ENCODE assay signal across 9 mouse cellular contexts in the genomic region with DNA sequence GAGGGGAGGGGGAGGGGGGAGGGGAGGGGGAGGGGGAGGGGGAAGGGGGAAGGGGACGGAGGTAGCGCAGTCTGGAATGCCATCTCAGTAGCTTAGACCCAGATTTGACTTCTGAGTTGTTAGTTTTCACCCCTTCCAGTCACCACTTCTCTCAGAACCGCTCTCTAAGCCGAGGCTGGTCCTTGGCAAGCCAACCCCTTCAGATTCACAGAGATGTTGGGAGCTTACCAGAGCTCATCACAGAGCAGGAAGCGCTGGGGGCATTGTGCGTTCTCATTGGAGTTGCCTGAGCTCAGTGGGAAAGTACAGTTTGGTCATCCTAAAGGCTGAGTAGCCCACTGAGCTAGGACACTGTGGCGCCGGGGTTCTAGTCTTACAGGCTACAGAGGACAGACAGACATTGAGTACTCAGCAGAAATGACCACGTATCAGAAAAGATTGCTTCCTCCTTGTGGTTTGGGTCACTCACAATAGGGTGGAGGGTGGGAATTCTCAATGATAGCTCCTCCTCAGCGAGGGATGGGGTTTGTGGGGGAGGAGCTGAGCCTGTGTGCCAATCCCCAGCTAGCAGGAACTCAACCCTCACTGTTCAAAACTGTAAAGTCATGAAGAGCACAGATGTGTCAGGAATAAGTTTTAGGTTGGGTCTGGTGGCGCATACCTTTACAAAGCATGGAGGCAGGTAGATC. TPM values are rescaled to one million over a fixed set of nuclear protein-coding genes. Genes with fewer than 3 reads are reported as not detected.
DNase-seq lines count a peak whose midpoint lies in the region; ATAC-seq lines count a peak whose summit lies in the region.
"Had no signal": no experiment of that assay in that cellular context is flagged by ENCODE, and none has a peak within 500 bp of the region (broad histone marks: within the 10 kb centered on the region; RNA-seq: fewer than 3 reads in every experiment).

No protein-coding gene starts in this region.

- peaks cover 39% of the 10 kb centered on the region for H3K4me1 ChIP-seq in liver, embryonic 13.5 days (replicated peaks)

- peak overlapping the region; percentile 38; the same call in 1 of the 2 replicates for H3K4me2 ChIP-seq in liver, embryonic 13.5 days
- H3K4me2 ChIP-seq: limb, embryonic 12.5 days had no signal

- H3K27me3 ChIP-seq in liver, embryonic 13.5 days, result no peaks in the 10 kb centered on the region
- H3K27me3 ChIP-seq: limb, embryonic 12.5 days had no signal

- peaks cover 14% of the 10 kb centered on the region; the same call in 1 of the 2 replicates for H3K36me3 ChIP-seq in liver, embryonic 13.5 days
- H3K36me3 ChIP-seq: limb, embryonic 12.5 days had no signal

- peak; percentile 38 for DNase-seq in testis, postnatal 10 days (ENCODE audit: low spot score)
- DNase-seq in testis, postnatal 14 days (ENCODE audit: low spot score), result no peak
- peak; percentile 53 for DNase-seq in heart, adult 9 months (ENCODE audit: low spot score in 2 of 2)
- DNase-seq in liver, embryonic 13.5 days, result peak; percentile 28
- peak; percentile 40 for DNase-seq in skeletal muscle tissue, adult 2 months (ENCODE audit: low read depth, low spot score)
- DNase-seq in cerebellum, postnatal 10 days, result no peak
- no peak for DNase-seq in thymus, postnatal 14 days
- DNase-seq in spleen, postnatal 14 days (ENCODE audit: low spot score in 2 of 2), result no peak

- H3K4me3 ChIP-seq in liver, embryonic 13.5 days (replicated peaks), result no peak overlapping the region
- H3K4me3 ChIP-seq: limb, embryonic 12.5 days had no signal

- no peak overlapping the region for H3K9ac ChIP-seq in liver, embryonic 13.5 days
- H3K9ac ChIP-seq: limb, embryonic 12.5 days had no signal

- WGBS in liver, embryonic 13.5 days (ENCODE audit: insufficient replicate concordance), result 19% methylated on average over 11 of the region's 11 CpGs

- H3K9me3 ChIP-seq in liver, embryonic 13.5 days (replicated peaks), result no peaks in the 10 kb centered on the region
- H3K9me3 ChIP-seq: limb, embryonic 12.5 days had no signal

- peak; percentile 44 for ATAC-seq in liver, embryonic 13.5 days (ENCODE audit: low read depth)

- peak overlapping the region; percentile 36; the same call in 1 of the 2 replicates for H3K27ac ChIP-seq in liver, embryonic 13.5 days
- H3K27ac ChIP-seq: limb, embryonic 12.5 days had no signal

RNA-seq across cellular contexts. Expression of gene Helz2, which starts 2.0 kb away (rescaled TPM):
- polyA plus RNA-seq in liver, embryonic 13.5 days (2015; fragmentation: Nextera tagmentation; extraction: Ambion mirVana), result 1.3 and 1.5 TPM in 2 replicates

RNA-seq across cellular contexts. Expression of gene Fndc11, which starts 24.0 kb away (rescaled TPM):
- 0.15 TPM in 1 of 2 replicates, not detected in the other for polyA plus RNA-seq in liver, embryonic 13.5 days (2015; fragmentation: Nextera tagmentation; extraction: Ambion mirVana)

RNA-seq across cellular contexts. Expression of gene Srms, which starts 30.9 kb away (rescaled TPM):
- polyA plus RNA-seq in liver, embryonic 13.5 days (2015; fragmentation: Nextera tagmentation; extraction: Ambion mirVana), result 0.08 and 0.12 TPM in 2 replicates

RNA-seq across cellular contexts. Expression of gene Ptk6, which starts 41.3 kb away (rescaled TPM):
- 0.02 and 0.03 TPM in 2 replicates for polyA plus RNA-seq in liver, embryonic 13.5 days (2015; fragmentation: Nextera tagmentation; extraction: Ambion mirVana)
- polyA plus RNA-seq: limb, embryonic 12.5 days had no signal

RNA-seq across cellular contexts. Expression of gene Gmeb2, which starts 44.0 kb away (rescaled TPM):
- polyA plus RNA-seq in liver, embryonic 13.5 days (2015; fragmentation: Nextera tagmentation; extraction: Ambion mirVana), result 8.1 and 9.3 TPM in 2 replicates

Comparison
In these comparisons a context has a peak if more than half of its experiments do, and no peak if none do; other contexts are left out.
1. DNase-seq: peak in testis, postnatal 10 days (single experiment), heart, adult 9 months (2 of 2), liver, embryonic 13.5 days (single experiment) and skeletal muscle tissue, adult 2 months (single experiment); none in testis, postnatal 14 days (single experiment), cerebellum, postnatal 10 days (0 of 2), thymus, postnatal 14 days (single experiment) and spleen, postnatal 14 days (0 of 2).